Mouse (Mus musculus) T-cell, adult 66 days (primary cell): Measurements from ENCODE around the gene Ube2u. TPM values are rescaled to one million over a fixed set of nuclear protein-coding genes. Genes with fewer than 3 reads are reported as not detected.

ENCODE experiments used
- total RNA-seq, 2 experiments: library from RNA; stranded (reverse); gene quantifications; 3 replicates in 1 of 2; 4 replicates in 1 of 2; pipeline ENCODE4 v1.2.4; 2023

The Ube2u gene
- not detected for total RNA-seq

DNA sequence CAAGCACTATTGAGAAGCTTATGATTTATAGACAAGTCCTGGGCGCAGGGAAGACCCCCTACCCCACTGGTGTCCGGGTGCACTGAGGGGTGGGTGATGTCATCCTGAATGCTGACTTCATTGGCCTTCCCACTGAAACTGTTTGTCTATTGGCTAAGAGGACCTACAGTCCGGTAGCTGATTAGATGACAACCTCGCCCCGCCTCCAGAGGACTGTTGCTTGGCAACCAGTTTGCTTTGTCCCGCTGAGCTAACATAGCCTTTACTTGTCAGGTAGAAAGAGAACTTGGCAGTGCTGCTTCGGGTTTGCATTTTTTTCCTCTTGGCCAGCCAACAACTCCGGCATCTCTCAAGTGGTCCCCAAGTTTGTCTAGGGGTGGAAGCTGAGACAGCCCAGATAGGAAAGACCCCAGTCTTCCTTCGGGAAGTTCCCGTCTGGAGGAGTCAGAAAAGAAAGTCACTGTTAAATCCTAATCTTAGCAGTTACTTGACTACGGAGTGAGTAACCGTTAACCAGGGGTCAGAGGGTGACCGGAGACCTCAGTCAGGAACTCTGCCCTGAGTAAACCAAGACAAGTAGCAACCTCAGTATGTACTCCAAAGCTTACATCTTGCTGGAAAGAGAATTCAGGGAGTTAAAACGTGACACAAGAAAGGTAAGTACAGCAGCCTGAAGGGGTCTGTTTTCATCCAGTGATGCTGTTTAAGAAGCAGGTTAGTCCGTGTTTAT, at the start of gene Ube2u:
Gene Ube2u, plus strand, starts transcription at position 258 of the 730 bp plus-strand sequence.

